Mouse (Mus musculus) lung, embryonic 16.5 days (tissue): Measurements from ENCODE around the gene Ccdc162. TPM values are rescaled to one million over a fixed set of nuclear protein-coding genes. Genes with fewer than 3 reads are reported as not detected.
"Not testable (repeated sequence)": the region's sequence is repeated elsewhere in the genome, so short reads cannot be mapped to it uniquely, and the experiment has no call there.

ENCODE experiments used
- ATAC-seq: fragments of 200-750 bp; cut with Nextera tagmentation; 2 replicates; pipeline ENCODE4 v1.8.0; 2017; ENCODE audit warnings: low read depth, mild to moderate bottlenecking, moderate library complexity
- H3K27ac ChIP-seq: fragments of 300-500 bp; sonication (generic); 2 replicates; pipeline ENCODE4 v1.5.1; 2014; ENCODE audit warnings: mild to moderate bottlenecking, control low read depth, low read length
- H3K27me3 ChIP-seq: fragments of 300-500 bp; sonication (generic); 2 replicates; pipeline ENCODE4 v1.6.1; 2014; ENCODE audit warnings: low read depth, low read length, mixed read lengths; ENCODE audit not compliant: control insufficient read depth, insufficient read depth
- H3K36me3 ChIP-seq: fragments of 300-500 bp; sonication (generic); 2 replicates; pipeline ENCODE4 v1.6.1; 2014; ENCODE audit warnings: low read length; ENCODE audit not compliant: control insufficient read depth, insufficient read depth
- H3K4me1 ChIP-seq: fragments of 300-500 bp; sonication (generic); replicated peaks from 2 replicates; pipeline ENCODE4 v1.6.1; 2014; ENCODE audit warnings: low read length, mixed read lengths; ENCODE audit not compliant: control insufficient read depth, insufficient read depth
- H3K4me2 ChIP-seq: fragments of 300-500 bp; sonication (generic); 2 replicates; pipeline ENCODE4 v1.6.1; 2014; ENCODE audit warnings: low read depth, low read length, control low read depth
- H3K4me3 ChIP-seq: fragments of 300-500 bp; sonication (generic); 2 replicates; pipeline ENCODE4 v1.5.1; 2014; ENCODE audit warnings: mild to moderate bottlenecking, low read length, control low read depth
- H3K9ac ChIP-seq: fragments of 300-500 bp; sonication (generic); 2 replicates; pipeline ENCODE4 v1.6.1; 2014; ENCODE audit warnings: low read length, control low read depth
- H3K9me3 ChIP-seq: fragments of 300-500 bp; sonication (generic); 2 replicates; pipeline ENCODE4 v1.6.1; 2016; ENCODE audit warnings: low read length; ENCODE audit not compliant: control insufficient read depth
- WGBS: fragments of 180-500 bp; shearing (Covaris S2); extraction: QIAGEN DNeasy Blood & Tissue Kit; methylation state at CpG from one replicate; pipeline ENCODE4 v1.1.7; 2014; 5-methylcytosine and 5-hydroxymethylcytosine counted together
- polyA plus RNA-seq: library from polyadenylated mRNA; unstranded; fragments of >200 nt; fragmentation: Nextera tagmentation; extraction: Ambion mirVana; gene quantifications from 2 replicates; pipeline ENCODE4 v1.2.1, GENCODE M21; 2015

The Ccdc162 gene
- polyA plus RNA-seq, 1 experiment from 2014 or later = 1.3 TPM

GRCm38 (mm10) chr10:41659671-41660070 is 56.8 kb downstream of the Ccdc162 start:
- not testable (repeated sequence) for H3K27me3 ChIP-seq, H3K9ac ChIP-seq, H3K27ac ChIP-seq, H3K4me2 ChIP-seq, H3K36me3 ChIP-seq, H3K9me3 ChIP-seq, H3K4me3 ChIP-seq, ATAC-seq, H3K4me1 ChIP-seq
- WGBS = 85% methylated on average over 6 of the region's 6 CpGs

GRCm38 (mm10) chr10:41655684-41656083 is 60.8 kb downstream of the Ccdc162 start:
- H3K27me3 ChIP-seq, H3K27ac ChIP-seq, H3K9me3 ChIP-seq, H3K4me2 ChIP-seq, H3K36me3 ChIP-seq, H3K9ac ChIP-seq, H3K4me3 ChIP-seq, ATAC-seq: not testable (repeated sequence)
- H3K4me1 ChIP-seq = peaks cover 11% of the 10 kb centered on the region

GRCm38 (mm10) chr10:41652988-41653387 is 63.4 kb downstream of the Ccdc162 start:
- Histone ChIP-seq H3K27me3 (no peaks in the 10 kb centered on the region), H3K27ac (peak overlapping the region; percentile 44; the same call in 1 of the 2 replicates), H3K4me2 (peak overlapping the region; percentile 44), H3K9ac (no peak overlapping the region; the same call in 1 of the 2 replicates), H3K4me3 (no peak overlapping the region), H3K9me3 (no peaks in the 10 kb centered on the region), H3K36me3 (no peaks in the 10 kb centered on the region), H3K4me1 (peaks cover 11% of the 10 kb centered on the region)
- ATAC-seq = peak; percentile 48
- 22% methylated on average over 7 of the region's 7 CpGs for WGBS

GRCm38 (mm10) chr10:41652094-41652775 is 64.2 kb downstream of the Ccdc162 start:
- Histone ChIP-seq H3K4me1 (peaks cover 11% of the 10 kb centered on the region), H3K27ac (peak overlapping the region; percentile 62)
- peak; percentile 81 for ATAC-seq

GRCm38 (mm10) chr10:41651532-41651931 is 64.9 kb downstream of the Ccdc162 start:
- Histone ChIP-seq H3K27ac (peak overlapping the region; percentile 62; the same call in 1 of the 2 replicates), H3K27me3 (no peaks in the 10 kb centered on the region), H3K9me3 (no peaks in the 10 kb centered on the region), H3K36me3 (no peaks in the 10 kb centered on the region), H3K4me2 (no peak overlapping the region), H3K9ac (no peak overlapping the region), H3K4me3 (no peak overlapping the region), H3K4me1 (peaks cover 11% of the 10 kb centered on the region)
- ATAC-seq = no peak
- 80% methylated on average over 3 of the region's 3 CpGs for WGBS

More at GRCm38 (mm10) chr10:41652094-41652775, 64.2 kb downstream of the Ccdc162 start:
- Histone ChIP-seq H3K36me3 (no peaks in the 10 kb centered on the region), H3K4me3 (no peak overlapping the region), H3K4me2 (peak overlapping the region; percentile 44), H3K9ac (no peak overlapping the region; the same call in 1 of the 2 replicates), H3K27me3 (no peaks in the 10 kb centered on the region), H3K9me3 (no peaks in the 10 kb centered on the region)
- 13% methylated on average over 6 of the region's 6 CpGs for WGBS

GRCm38 (mm10) chr10:41649186-41649585 is 67.2 kb downstream of the Ccdc162 start:
- no peak for ATAC-seq
- H3K9me3 ChIP-seq = no peaks in the 10 kb centered on the region
- no peaks in the 10 kb centered on the region for H3K27me3 ChIP-seq
- H3K36me3 ChIP-seq = no peaks in the 10 kb centered on the region
- H3K4me3 ChIP-seq = no peak overlapping the region
- WGBS = 81% methylated on average over 3 of the region's 5 CpGs
- no peak overlapping the region for H3K27ac ChIP-seq
- no peak overlapping the region for H3K4me2 ChIP-seq
- peaks cover 11% of the 10 kb centered on the region for H3K4me1 ChIP-seq
- H3K9ac ChIP-seq = no peak overlapping the region

GRCm38 (mm10) chr10:41638776-41639175 is 77.7 kb downstream of the Ccdc162 start:
- WGBS = 65% methylated on average over 3 of the region's 3 CpGs
- Histone ChIP-seq H3K9me3 (no peaks in the 10 kb centered on the region), H3K36me3 (no peaks in the 10 kb centered on the region), H3K4me2 (no peak overlapping the region), H3K27me3 (no peaks in the 10 kb centered on the region), H3K27ac (no peak overlapping the region), H3K9ac (no peak overlapping the region), H3K4me1 (peaks cover 1% of the 10 kb centered on the region; the same call in 1 of the 2 replicates), H3K4me3 (no peak overlapping the region)
- ATAC-seq = no peak

- H3K4me3 ChIP-seq = no peak overlapping the region
- H3K4me1 ChIP-seq = peaks cover 5% of the 10 kb centered on the region
- H3K9me3 ChIP-seq = no peaks in the 10 kb centered on the region; the same call in 1 of the 2 replicates
- no peak overlapping the region for H3K4me2 ChIP-seq
- WGBS = 55% methylated on average over 9 of the region's 9 CpGs
- H3K27me3 ChIP-seq = no peaks in the 10 kb centered on the region
- H3K9ac ChIP-seq = no peak overlapping the region
- no peaks in the 10 kb centered on the region for H3K36me3 ChIP-seq
- no peak overlapping the region for H3K27ac ChIP-seq
- ATAC-seq = peak; percentile 47; the same call in 1 of the 2 replicates
Measured at GRCm38 (mm10) chr10:41635276-41636033, 81.0 kb downstream of the Ccdc162 start.

- Histone ChIP-seq H3K36me3 (no peaks in the 10 kb centered on the region), H3K4me1 (peaks cover 5% of the 10 kb centered on the region), H3K9ac (no peak overlapping the region), H3K4me3 (no peak overlapping the region), H3K27ac (no peak overlapping the region), H3K27me3 (no peaks in the 10 kb centered on the region), H3K4me2 (no peak overlapping the region), H3K9me3 (no peaks in the 10 kb centered on the region; the same call in 1 of the 2 replicates)
- no peak for ATAC-seq
- WGBS = 79% methylated on average over 11 of the region's 11 CpGs
Measured at GRCm38 (mm10) chr10:41633801-41634200, 82.6 kb downstream of the Ccdc162 start.
